Mouse (Mus musculus) hindbrain, postnatal 0 days (tissue): ENCODE measurements at regions not wholly inside any gene's neighbourhood (a gene's known extent, or its start where the extent isn't known, plus 50 kb on each side); places are given as distances from the start of the nearest gene placed in this dataset.

Experiments
- ATAC-seq: fragments of 200-750 bp; cut with Nextera tagmentation; 2 replicates; pipeline ENCODE4 v1.8.0; 2017; ENCODE audit warnings: mild to moderate bottlenecking, moderate TSS enrichment, moderate library complexity
- DNase-seq: peaks from one replicate; pipeline ENCODE4 v3.0.0-alpha.2; 2015; ENCODE audit warnings: low spot score
- H3K27ac ChIP-seq: fragments of 300-500 bp; sonication (generic); 2 replicates; pipeline ENCODE4 v1.5.1; 2014; ENCODE audit warnings: mild to moderate bottlenecking
- H3K27me3 ChIP-seq: fragments of 300-500 bp; sonication (generic); 2 replicates; pipeline ENCODE4 v1.6.1; 2014; ENCODE audit warnings: low read length, mixed read lengths; ENCODE audit not compliant: insufficient read depth
- H3K36me3 ChIP-seq: fragments of 300-500 bp; sonication (generic); 2 replicates; pipeline ENCODE4 v1.6.1; 2014; ENCODE audit warnings: low read length, mixed read lengths; ENCODE audit not compliant: insufficient read depth
- H3K4me1 ChIP-seq: fragments of 300-500 bp; sonication (generic); 2 replicates; pipeline ENCODE4 v1.6.1; 2014; ENCODE audit warnings: antibody characterized with exemption, low read length, mixed read lengths; ENCODE audit not compliant: insufficient read depth
- H3K4me2 ChIP-seq: fragments of 300-500 bp; sonication (generic); 2 replicates; pipeline ENCODE4 v1.6.1; 2014; ENCODE audit warnings: low read depth, mild to moderate bottlenecking, low read length, moderate library complexity, mixed read lengths
- H3K4me3 ChIP-seq: fragments of 300-500 bp; sonication (generic); 2 replicates; pipeline ENCODE4 v1.5.1; 2014; ENCODE audit warnings: low read length
- H3K9ac ChIP-seq: fragments of 300-500 bp; sonication (generic); replicated peaks from 2 replicates; pipeline ENCODE4 v1.6.1; 2014; ENCODE audit warnings: mild to moderate bottlenecking, low read length, moderate library complexity, mixed read lengths
- H3K9me3 ChIP-seq: fragments of 300-500 bp; sonication (generic); 2 replicates; pipeline ENCODE4 v1.6.1; 2016; ENCODE audit warnings: low read length, mixed read lengths
- CTCF ChIP-seq: IDR thresholded peaks from 2 replicates; pipeline ENCODE4 v1.5.1; 2016; ENCODE audit warnings: antibody characterized with exemption, control low read depth, low read depth
- WGBS: fragments of 180-500 bp; shearing (Covaris S2); extraction: QIAGEN DNeasy Blood & Tissue Kit; methylation state at CpG from one replicate; pipeline ENCODE4 v1.1.7; 2014; 5-methylcytosine and 5-hydroxymethylcytosine counted together

DNA sequence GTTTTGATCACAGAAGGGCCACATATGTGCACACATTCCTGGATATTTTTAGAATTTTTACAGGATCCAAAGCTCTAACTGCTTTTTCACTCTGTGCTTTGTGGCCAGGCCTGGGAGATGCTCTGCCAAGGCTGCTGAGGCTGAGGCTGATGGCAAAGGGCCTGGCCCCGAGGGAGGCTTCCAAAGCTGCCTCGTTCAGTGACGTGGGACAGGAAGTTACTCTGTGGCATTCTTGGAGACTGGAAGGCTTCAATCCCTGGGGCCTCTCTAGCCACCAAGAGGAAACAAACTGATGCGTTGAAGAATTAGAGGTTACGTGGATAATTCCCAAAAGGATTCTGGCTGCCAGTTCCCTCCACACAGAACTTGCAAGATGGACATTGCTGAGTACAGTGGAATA is 112.8 kb downstream of the Sec61b start:
- DNase-seq: no peak
- no peaks in the 10 kb centered on the region for H3K9me3 ChIP-seq
- 57% methylated on average over 5 of the region's 5 CpGs for WGBS

DNA sequence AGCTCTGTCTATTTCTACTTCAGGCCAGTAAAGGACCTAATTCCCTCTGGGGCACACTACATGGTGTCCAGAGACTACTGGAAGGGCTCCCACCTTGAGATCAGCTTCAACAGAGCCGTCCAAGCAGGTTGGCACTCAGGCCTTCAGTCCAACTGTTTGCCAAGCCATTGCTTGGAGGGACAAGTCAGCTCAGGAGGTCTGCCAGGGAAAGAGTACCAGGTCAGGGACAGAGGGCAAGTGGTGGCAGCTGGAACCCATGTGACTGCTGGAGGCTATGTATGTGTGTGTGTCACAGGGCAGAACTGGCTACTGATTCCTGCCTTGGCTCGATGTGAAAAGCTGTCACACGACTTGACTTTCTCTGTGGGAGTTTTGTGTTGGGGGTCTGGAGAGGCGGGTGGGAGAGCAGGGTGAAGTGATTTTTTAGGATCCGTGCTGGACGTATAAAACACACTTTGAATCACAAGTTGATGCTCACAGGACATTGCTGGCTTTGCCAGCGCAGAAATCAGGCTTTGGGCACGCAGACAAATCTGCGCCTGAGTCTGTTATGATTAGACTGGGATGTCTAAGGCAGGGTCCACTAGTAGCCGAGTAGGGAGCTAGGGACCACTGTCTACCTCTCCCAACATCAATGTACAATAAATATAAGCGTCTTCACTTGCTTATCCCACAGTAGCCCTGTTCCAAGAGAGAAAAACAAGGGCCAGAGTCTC is 118.0 kb downstream of the Sec61b start:
- H3K9me3 ChIP-seq: no peaks in the 10 kb centered on the region
- no peak overlapping the region for H3K27ac ChIP-seq
- H3K9ac ChIP-seq: no peak overlapping the region
- H3K4me3 ChIP-seq: no peak overlapping the region
- ATAC-seq (no peak), DNase-seq (peak; percentile 34)
- no peaks in the 10 kb centered on the region for H3K4me1 ChIP-seq
- no peak for TF ChIP-seq CTCF
- H3K4me2 ChIP-seq: no peak overlapping the region
- H3K36me3 ChIP-seq: no peaks in the 10 kb centered on the region
- H3K27me3 ChIP-seq: no peaks in the 10 kb centered on the region
- 68% methylated on average over 11 of the region's 11 CpGs for WGBS

More for the DNA sequence above, 112.8 kb downstream of the Sec61b start:
- Histone ChIP-seq H3K27ac (no peak overlapping the region), H3K4me1 (no peaks in the 10 kb centered on the region), H3K4me3 (no peak overlapping the region), H3K36me3 (no peaks in the 10 kb centered on the region), H3K27me3 (no peaks in the 10 kb centered on the region), H3K9ac (no peak overlapping the region), H3K4me2 (no peak overlapping the region)
- TF ChIP-seq CTCF: no peak
- no peak for ATAC-seq

DNA sequence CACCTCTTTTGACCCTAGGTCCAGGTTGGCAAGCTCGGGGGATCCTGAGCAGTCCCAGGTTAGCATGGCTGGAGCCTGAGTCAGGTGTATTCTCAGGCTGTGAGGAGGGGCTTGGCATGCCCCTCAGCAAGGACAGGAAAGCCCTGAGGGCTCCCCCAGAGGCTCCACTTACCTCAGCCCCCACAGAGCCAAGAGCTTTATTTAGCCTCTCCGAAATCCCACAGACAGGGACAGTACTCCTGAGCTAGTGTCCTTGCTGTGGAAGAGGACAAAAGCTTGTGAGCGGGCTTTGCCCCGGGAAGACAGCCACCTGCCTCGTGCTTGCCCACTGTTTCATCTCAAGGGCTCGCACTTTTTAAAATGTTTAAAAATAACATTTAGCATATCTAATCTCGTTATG is 118.7 kb downstream of the Sec61b start:
- DNase-seq: no peak
- H3K4me1 ChIP-seq: no peaks in the 10 kb centered on the region

DNA sequence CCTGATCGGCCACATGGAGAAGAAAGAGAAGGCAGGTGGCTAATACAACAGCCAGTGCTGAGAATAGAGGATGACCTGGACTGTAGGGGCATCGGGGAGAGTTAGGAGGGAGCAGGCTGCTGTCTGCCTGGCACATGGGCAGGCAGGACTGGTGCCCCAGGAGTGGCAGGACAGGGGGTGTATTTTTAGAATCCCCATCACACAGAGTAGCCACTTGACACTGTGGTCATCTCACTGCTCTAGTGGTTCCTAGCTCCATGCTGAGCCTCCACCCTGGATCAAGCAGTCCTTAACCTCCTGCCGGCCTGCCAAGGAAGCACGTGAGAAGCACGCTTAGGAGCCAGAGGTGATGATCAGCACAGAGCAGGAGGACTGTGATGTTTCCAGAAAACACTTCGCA is 119.7 kb downstream of the Sec61b start:
- ATAC-seq (no peak), DNase-seq (no peak)
- TF ChIP-seq CTCF: no peak

More for the DNA sequence above, 118.7 kb downstream of the Sec61b start:
- H3K27ac ChIP-seq: no peak overlapping the region
- WGBS: 76% methylated on average over 7 of the region's 7 CpGs
- no peak for TF ChIP-seq CTCF
- no peak overlapping the region for H3K9ac ChIP-seq
- no peak overlapping the region for H3K4me2 ChIP-seq
- no peak overlapping the region for H3K4me3 ChIP-seq
- no peak for ATAC-seq
- no peaks in the 10 kb centered on the region for H3K36me3 ChIP-seq
- no peaks in the 10 kb centered on the region for H3K27me3 ChIP-seq
- H3K9me3 ChIP-seq: no peaks in the 10 kb centered on the region

DNA sequence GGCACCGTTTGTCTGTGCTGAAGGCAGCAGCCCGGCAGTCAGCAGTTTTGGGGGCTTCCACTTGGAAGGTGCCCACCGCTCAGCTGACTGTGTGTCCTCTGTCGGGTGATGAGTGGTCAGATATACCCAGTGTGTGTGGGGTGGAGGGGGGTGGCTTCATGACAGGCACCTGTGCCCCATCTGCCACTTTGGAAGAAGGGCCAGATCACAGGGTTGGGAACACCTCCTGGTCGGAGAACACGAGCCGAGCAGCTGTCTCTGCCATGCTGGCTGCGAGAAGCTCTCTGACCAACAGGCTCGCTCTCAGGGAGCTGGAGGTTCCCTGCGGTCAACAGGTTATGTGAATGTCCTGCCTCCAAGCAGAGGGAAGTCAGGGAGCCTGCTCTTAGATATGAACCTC is 121.4 kb downstream of the Sec61b start:
- Histone ChIP-seq H3K9me3 (no peaks in the 10 kb centered on the region), H3K9ac (no peak overlapping the region), H3K27ac (no peak overlapping the region), H3K4me3 (no peak overlapping the region), H3K27me3 (no peaks in the 10 kb centered on the region), H3K36me3 (no peaks in the 10 kb centered on the region), H3K4me2 (no peak overlapping the region), H3K4me1 (no peaks in the 10 kb centered on the region)
- TF ChIP-seq CTCF: no peak
- no peak for DNase-seq
- 65% methylated on average over 10 of the region's 10 CpGs for WGBS
- ATAC-seq: 0 out of 2 replicates have a peak, but pooled peaks have one; percentile 30

More for the DNA sequence above, 119.7 kb downstream of the Sec61b start:
- 72% methylated on average over 6 of the region's 6 CpGs for WGBS
- H3K4me1 ChIP-seq: no peaks in the 10 kb centered on the region
- no peak overlapping the region for H3K27ac ChIP-seq
- H3K27me3 ChIP-seq: no peaks in the 10 kb centered on the region
- H3K9ac ChIP-seq: no peak overlapping the region
- H3K9me3 ChIP-seq: no peaks in the 10 kb centered on the region
- no peak overlapping the region for H3K4me2 ChIP-seq
- no peak overlapping the region for H3K4me3 ChIP-seq
- no peaks in the 10 kb centered on the region for H3K36me3 ChIP-seq

DNA sequence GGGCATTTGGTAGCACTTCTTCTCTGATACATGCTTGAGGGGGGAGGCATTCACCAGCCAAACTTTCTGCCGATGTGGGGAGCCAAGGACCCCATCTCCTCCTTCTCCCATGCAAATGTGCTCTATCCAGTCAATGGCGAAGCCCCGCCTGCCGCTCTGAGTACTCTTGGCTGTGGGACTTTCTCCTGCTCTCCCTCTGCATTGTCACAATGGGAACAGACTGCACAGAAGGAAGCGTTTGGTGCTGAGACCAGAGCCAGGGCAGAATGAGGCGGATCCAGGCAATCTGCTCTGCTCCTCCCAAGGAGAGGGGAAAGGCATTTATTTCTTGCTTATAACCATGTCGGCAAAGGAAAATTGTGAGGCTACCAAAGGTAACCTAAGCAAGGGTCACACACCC is 123.1 kb downstream of the Sec61b start:
- H3K4me1 ChIP-seq: no peaks in the 10 kb centered on the region
- H3K4me2 ChIP-seq: no peak overlapping the region
- no peak overlapping the region for H3K4me3 ChIP-seq
- peak; percentile 40 for DNase-seq
- ATAC-seq: peak; percentile 22; the same call in 1 of the 2 replicates
- no peak overlapping the region for H3K27ac ChIP-seq
- H3K9me3 ChIP-seq: no peaks in the 10 kb centered on the region
- WGBS: 47% methylated on average over 7 of the region's 7 CpGs
- no peak for TF ChIP-seq CTCF
- no peaks in the 10 kb centered on the region for H3K27me3 ChIP-seq
- no peak overlapping the region for H3K9ac ChIP-seq
- H3K36me3 ChIP-seq: no peaks in the 10 kb centered on the region

DNA sequence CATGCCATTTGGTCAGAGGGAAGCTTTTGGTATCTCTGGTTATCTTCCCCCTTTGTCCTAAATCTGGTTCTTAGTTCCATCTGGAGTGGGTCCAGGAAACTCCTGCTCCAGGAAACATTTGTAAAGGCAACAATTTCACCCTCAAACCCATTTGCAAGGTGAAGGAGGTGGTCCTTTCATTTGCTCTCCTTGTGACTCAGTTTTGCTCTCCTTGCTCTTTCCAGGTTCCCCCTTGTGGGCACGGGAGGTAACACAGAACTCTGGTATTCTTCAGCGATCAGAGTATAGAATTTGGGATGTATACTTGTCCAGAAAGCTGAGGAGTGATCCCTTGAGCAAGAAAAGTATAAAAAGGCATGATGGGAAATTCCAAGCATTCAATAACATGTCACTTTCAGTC is 123.8 kb downstream of the Sec61b start:
- ATAC-seq (no peak), DNase-seq (peak; percentile 28)
- peak; percentile 67 for TF ChIP-seq CTCF
- Histone ChIP-seq H3K9ac (no peak overlapping the region), H3K4me1 (no peaks in the 10 kb centered on the region), H3K4me2 (no peak overlapping the region), H3K27me3 (no peaks in the 10 kb centered on the region), H3K27ac (no peak overlapping the region), H3K9me3 (no peaks in the 10 kb centered on the region), H3K4me3 (no peak overlapping the region), H3K36me3 (no peaks in the 10 kb centered on the region)
- 44% methylated on average over 2 of the region's 2 CpGs for WGBS
